Mouse (Mus musculus) spleen, adult 12 weeks (tissue): ENCODE results near the gene Pde10a.

Experiments
- DNase-seq: peaks from one replicate; pipeline ENCODE4 v3.0.0; 2022; ENCODE audit warnings: low spot score

Gene Pde10a

DNA sequence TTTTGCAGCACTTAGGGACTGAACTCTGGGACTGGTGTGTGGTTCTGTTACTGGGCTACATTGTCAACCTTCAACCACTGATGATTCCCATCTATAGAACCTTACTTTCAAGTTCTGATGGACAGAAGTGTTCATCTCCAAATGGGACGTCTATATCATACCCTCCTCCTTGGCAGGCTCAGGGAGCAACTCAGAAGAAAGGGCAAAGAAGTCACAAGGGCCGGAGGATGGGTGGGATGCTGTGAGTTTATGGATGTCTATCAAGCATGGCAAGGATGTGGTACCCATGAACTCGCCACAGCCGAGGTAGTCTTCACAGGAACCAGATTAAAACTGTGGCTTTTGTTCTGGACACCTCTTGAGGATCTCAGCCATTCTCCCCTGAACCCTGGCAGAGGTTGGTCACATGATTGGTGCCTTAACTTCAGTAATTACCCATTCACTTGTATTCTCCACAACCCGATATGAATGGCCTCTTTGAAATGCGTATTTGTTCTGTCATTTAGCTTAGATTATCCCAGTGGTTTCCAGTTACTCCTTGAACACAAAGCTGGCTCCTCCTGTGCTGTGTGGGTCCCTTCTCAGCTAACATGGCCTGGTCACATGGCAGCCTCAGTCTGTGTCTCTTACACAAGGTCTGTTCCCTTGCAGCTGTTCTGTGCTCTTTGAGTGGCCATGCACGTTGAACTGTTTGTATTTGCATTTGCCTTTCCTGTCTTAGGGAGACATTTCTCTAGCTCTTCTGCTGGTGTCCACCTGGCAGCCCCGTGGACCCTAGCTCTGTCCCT lies 510.6 kb downstream of the Pde10a start:
- no peak for DNase-seq
